Mouse (Mus musculus) kidney, postnatal 14 days (tissue): ENCODE data around the gene 2610318N02Rik.
"Not testable (repeated sequence)": the region's sequence is repeated elsewhere in the genome, so short reads cannot be mapped to it uniquely, and the experiment has no call there.

Experiments
- DNase-seq: peaks from one replicate; pipeline ENCODE4 v3.0.0; 2022; ENCODE audit warnings: mixed read lengths

2610318N02Rik gene

GRCm38 (mm10) chr16:17124871-17125520 lies at the start of gene 2610318N02Rik:
2610318N02Rik (minus strand) TSS chr16:17125167.
- peak; percentile 81 for DNase-seq

GRCm38 (mm10) chr16:17168049-17168448 lies 43.1 kb upstream of the 2610318N02Rik start:
- DNase-seq: no peak

- no peak for DNase-seq
Observed at GRCm38 (mm10) chr16:17167179-17167578, 42.2 kb upstream of the 2610318N02Rik start.

GRCm38 (mm10) chr16:17165478-17165877 lies 40.5 kb upstream of the 2610318N02Rik start:
- DNase-seq: not testable (repeated sequence)

GRCm38 (mm10) chr16:17154346-17154745 lies 29.4 kb upstream of the 2610318N02Rik start:
- peak; percentile 27 for DNase-seq

GRCm38 (mm10) chr16:17151874-17152273 lies 26.9 kb upstream of the 2610318N02Rik start:
- DNase-seq: no peak

- DNase-seq: peak; percentile 25
Observed at GRCm38 (mm10) chr16:17150520-17151258, 25.7 kb upstream of the 2610318N02Rik start.

- peak; percentile 22 for DNase-seq
Observed at GRCm38 (mm10) chr16:17148084-17148483, 23.1 kb upstream of the 2610318N02Rik start.

GRCm38 (mm10) chr16:17147391-17147929 lies 22.5 kb upstream of the 2610318N02Rik start:
- DNase-seq: peak; percentile 12

- peak; percentile 82 for DNase-seq
Observed at GRCm38 (mm10) chr16:17146772-17147235, 21.8 kb upstream of the 2610318N02Rik start, which contains the start of gene Ccdc116. Ccdc116 (minus strand) TSS chr16:17147229.

GRCm38 (mm10) chr16:17144339-17144738 lies 19.4 kb upstream of the 2610318N02Rik start, which contains the start of gene Ydjc:
Ydjc (plus strand) TSS chr16:17144621.
- DNase-seq: no peak

GRCm38 (mm10) chr16:17137355-17137754 lies 12.4 kb upstream of the 2610318N02Rik start:
- DNase-seq: no peak

- no peak for DNase-seq
Observed at GRCm38 (mm10) chr16:17132906-17133200, 7.9 kb upstream of the 2610318N02Rik start.

GRCm38 (mm10) chr16:17132089-17132905 lies 7.3 kb upstream of the 2610318N02Rik start, which contains the start of gene Sdf2l1:
Sdf2l1 (minus strand) TSS chr16:17132383.
- DNase-seq: peak; percentile 98

- peak; percentile 17 for DNase-seq
Observed at GRCm38 (mm10) chr16:17131191-17132088, 6.5 kb upstream of the 2610318N02Rik start.

- peak; percentile 65 for DNase-seq
Observed at GRCm38 (mm10) chr16:17127292-17127691, 2.3 kb upstream of the 2610318N02Rik start.

GRCm38 (mm10) chr16:17124119-17124870 lies 672 bp downstream of the 2610318N02Rik start:
- no peak for DNase-seq

- DNase-seq: no peak
Observed at GRCm38 (mm10) chr16:17121569-17121968, 3.4 kb downstream of the 2610318N02Rik start.

GRCm38 (mm10) chr16:17117309-17117799 lies 7.6 kb downstream of the 2610318N02Rik start:
- no peak for DNase-seq
